Mouse (Mus musculus): ENCODE measurements around the gene Sh2d6. TPM values are rescaled to one million over a fixed set of nuclear protein-coding genes. Genes with fewer than 3 reads are reported as not detected.

Sh2d6 gene
- polyA plus RNA-seq, 1 experiment from 2014 or later, result not detected

GRCm38 (mm10) chr6:72518842-72519241, 2.7 kb downstream of the Sh2d6 start:
- H3K4me1 ChIP-seq (replicated peaks), result peaks cover 19% of the 10 kb centered on the region
- no peaks in the 10 kb centered on the region for H3K27me3 ChIP-seq (replicated peaks)
- no peak overlapping the region for H3K4me3 ChIP-seq
- no peak overlapping the region for H3K4me2 ChIP-seq
- H3K9me3 ChIP-seq (replicated peaks), result no peaks in the 10 kb centered on the region
- ATAC-seq (ENCODE audit: insufficient number of reproducible peaks, low FRiP score), result no peak
- no peak overlapping the region for H3K9ac ChIP-seq
- WGBS, result 73% methylated on average over 1 of the region's 1 CpGs
- H3K36me3 ChIP-seq, result no peaks in the 10 kb centered on the region
- no peak overlapping the region for H3K27ac ChIP-seq (ENCODE audit: poor library complexity, severe bottlenecking)

- Histone ChIP-seq H3K36me3 (no peaks in the 10 kb centered on the region), H3K27ac (ENCODE audit: poor library complexity, severe bottlenecking) (no peak overlapping the region), H3K4me1 (replicated peaks) (peaks cover 40% of the 10 kb centered on the region), H3K9ac (no peak overlapping the region), H3K9me3 (replicated peaks) (no peaks in the 10 kb centered on the region), H3K4me2 (no peak overlapping the region), H3K27me3 (replicated peaks) (no peaks in the 10 kb centered on the region), H3K4me3 (no peak overlapping the region)
- 82% methylated on average over 6 of the region's 6 CpGs for WGBS
- ATAC-seq (ENCODE audit: insufficient number of reproducible peaks, low FRiP score), result no peak
Observed at GRCm38 (mm10) chr6:72515644-72516043, 5.9 kb downstream of the Sh2d6 start.

- WGBS, result 51% methylated on average over 7 of the region's 7 CpGs
- Histone ChIP-seq H3K9ac (peak overlapping the region; percentile 62; the same call in 1 of the 2 replicates), H3K4me1 (replicated peaks) (peaks cover 34% of the 10 kb centered on the region), H3K4me2 (peak overlapping the region; percentile 73), H3K36me3 (no peaks in the 10 kb centered on the region), H3K27me3 (replicated peaks) (no peaks in the 10 kb centered on the region), H3K27ac (ENCODE audit: poor library complexity, severe bottlenecking) (peak overlapping the region; percentile 78), H3K9me3 (replicated peaks) (no peaks in the 10 kb centered on the region), H3K4me3 (peak overlapping the region; percentile 43)
- ATAC-seq (ENCODE audit: insufficient number of reproducible peaks, low FRiP score), result no peak
Observed at GRCm38 (mm10) chr6:72513071-72513440, 8.5 kb downstream of the Sh2d6 start.

- Histone ChIP-seq H3K9ac (peak overlapping the region; percentile 62), H3K27me3 (replicated peaks) (no peaks in the 10 kb centered on the region), H3K27ac (ENCODE audit: poor library complexity, severe bottlenecking) (peak overlapping the region; percentile 78), H3K4me2 (peak overlapping the region; percentile 73), H3K36me3 (no peaks in the 10 kb centered on the region), H3K4me1 (replicated peaks) (peaks cover 34% of the 10 kb centered on the region), H3K9me3 (replicated peaks) (no peaks in the 10 kb centered on the region), H3K4me3 (peak overlapping the region; percentile 43)
- 3% methylated on average over 33 of the region's 33 CpGs for WGBS
- peak; percentile 93 for ATAC-seq (ENCODE audit: insufficient number of reproducible peaks, low FRiP score)
Observed at GRCm38 (mm10) chr6:72512386-72513070, 9.0 kb downstream of the Sh2d6 start.

- Histone ChIP-seq H3K9me3 (replicated peaks) (no peaks in the 10 kb centered on the region), H3K9ac (no peak overlapping the region), H3K27ac (ENCODE audit: poor library complexity, severe bottlenecking) (peak overlapping the region; percentile 59), H3K4me3 (no peak overlapping the region), H3K4me2 (no peak overlapping the region), H3K27me3 (replicated peaks) (no peaks in the 10 kb centered on the region), H3K36me3 (no peaks in the 10 kb centered on the region), H3K4me1 (replicated peaks) (peaks cover 34% of the 10 kb centered on the region)
- WGBS, result 59% methylated on average over 6 of the region's 6 CpGs
- ATAC-seq (ENCODE audit: insufficient number of reproducible peaks, low FRiP score), result no peak
Observed at GRCm38 (mm10) chr6:72510686-72511421, 10.7 kb downstream of the Sh2d6 start.

- H3K9me3 ChIP-seq (replicated peaks), result no peaks in the 10 kb centered on the region
- H3K4me3 ChIP-seq, result no peak overlapping the region
- H3K4me2 ChIP-seq, result no peak overlapping the region
- no peak for ATAC-seq (ENCODE audit: insufficient number of reproducible peaks, low FRiP score)
- no peaks in the 10 kb centered on the region for H3K27me3 ChIP-seq (replicated peaks)
- H3K36me3 ChIP-seq, result no peaks in the 10 kb centered on the region
- peak overlapping the region; percentile 59 for H3K27ac ChIP-seq (ENCODE audit: poor library complexity, severe bottlenecking)
- WGBS, result 52% methylated on average over 2 of the region's 2 CpGs
- peaks cover 34% of the 10 kb centered on the region for H3K4me1 ChIP-seq (replicated peaks)
- H3K9ac ChIP-seq, result no peak overlapping the region
Observed at GRCm38 (mm10) chr6:72509872-72510435, 11.6 kb downstream of the Sh2d6 start.

- Histone ChIP-seq H3K4me1 (replicated peaks) (peaks cover 40% of the 10 kb centered on the region), H3K4me3 (no peak overlapping the region), H3K27me3 (replicated peaks) (no peaks in the 10 kb centered on the region), H3K9ac (no peak overlapping the region), H3K4me2 (no peak overlapping the region), H3K9me3 (replicated peaks) (no peaks in the 10 kb centered on the region), H3K27ac (ENCODE audit: poor library complexity, severe bottlenecking) (no peak overlapping the region), H3K36me3 (no peaks in the 10 kb centered on the region)
- no peak for ATAC-seq (ENCODE audit: insufficient number of reproducible peaks, low FRiP score)
- WGBS, result 77% methylated on average over 4 of the region's 4 CpGs
Observed at GRCm38 (mm10) chr6:72508596-72508995, 12.9 kb downstream of the Sh2d6 start.

GRCm38 (mm10) chr6:72506104-72506503, 15.4 kb downstream of the Sh2d6 start:
- ATAC-seq (ENCODE audit: insufficient number of reproducible peaks, low FRiP score), result no peak

GRCm38 (mm10) chr6:72503939-72504338, 17.6 kb downstream of the Sh2d6 start:
- 73% methylated on average over 2 of the region's 2 CpGs for whole genome bisulfite sequencing
- ATAC-seq (ENCODE audit: insufficient number of reproducible peaks, low FRiP score), result no peak
- no peaks in the 10 kb centered on the region for H3K27me3 ChIP-seq (replicated peaks)

More at GRCm38 (mm10) chr6:72506104-72506503, 15.4 kb downstream of the Sh2d6 start:
- Histone ChIP-seq H3K36me3 (no peaks in the 10 kb centered on the region), H3K9ac (no peak overlapping the region), H3K27ac (ENCODE audit: poor library complexity, severe bottlenecking) (no peak overlapping the region), H3K4me2 (no peak overlapping the region), H3K9me3 (replicated peaks) (no peaks in the 10 kb centered on the region), H3K27me3 (replicated peaks) (no peaks in the 10 kb centered on the region), H3K4me1 (replicated peaks) (peaks cover 27% of the 10 kb centered on the region), H3K4me3 (no peak overlapping the region)
- WGBS, result 74% methylated on average over 1 of the region's 1 CpGs

GRCm38 (mm10) chr6:72503309-72503708, 18.2 kb downstream of the Sh2d6 start:
- no peak overlapping the region for H3K9ac ChIP-seq
- H3K36me3 ChIP-seq, result no peaks in the 10 kb centered on the region
- no peak overlapping the region for H3K4me2 ChIP-seq
- H3K27ac ChIP-seq (ENCODE audit: poor library complexity, severe bottlenecking), result no peak overlapping the region
- ATAC-seq (ENCODE audit: insufficient number of reproducible peaks, low FRiP score), result no peak
- no peaks in the 10 kb centered on the region for H3K27me3 ChIP-seq (replicated peaks)
- no peak overlapping the region for H3K4me3 ChIP-seq
- 0 out of 2 replicates have a peak, but pooled peaks cover 4% of the 10 kb centered on the region for H3K9me3 ChIP-seq (replicated peaks)
- peaks cover 14% of the 10 kb centered on the region for H3K4me1 ChIP-seq (replicated peaks)

More at GRCm38 (mm10) chr6:72503939-72504338, 17.6 kb downstream of the Sh2d6 start:
- Histone ChIP-seq H3K36me3 (no peaks in the 10 kb centered on the region), H3K4me1 (replicated peaks) (peaks cover 13% of the 10 kb centered on the region), H3K9me3 (replicated peaks) (0 out of 2 replicates have a peak, but pooled peaks cover 4% of the 10 kb centered on the region), H3K4me2 (no peak overlapping the region), H3K9ac (no peak overlapping the region), H3K27ac (ENCODE audit: poor library complexity, severe bottlenecking) (no peak overlapping the region), H3K4me3 (no peak overlapping the region)

- 63% methylated on average over 5 of the region's 5 CpGs for WGBS
Observed at GRCm38 (mm10) chr6:72498950-72499349, 22.6 kb downstream of the Sh2d6 start.

More at GRCm38 (mm10) chr6:72498950-72499349, 22.6 kb downstream of the Sh2d6 start:
- no peaks in the 10 kb centered on the region for H3K36me3 ChIP-seq
- no peak overlapping the region for H3K9ac ChIP-seq
- peaks cover 11% of the 10 kb centered on the region for H3K4me1 ChIP-seq (replicated peaks)
- no peak overlapping the region for H3K4me3 ChIP-seq
- no peaks in the 10 kb centered on the region; the same call in 1 of the 2 replicates for H3K27me3 ChIP-seq (replicated peaks)
- H3K9me3 ChIP-seq (replicated peaks), result 0 out of 2 replicates have a peak, but pooled peaks cover 4% of the 10 kb centered on the region
- no peak overlapping the region for H3K27ac ChIP-seq (ENCODE audit: poor library complexity, severe bottlenecking)
- ATAC-seq (ENCODE audit: insufficient number of reproducible peaks, low FRiP score), result no peak
- no peak overlapping the region for H3K4me2 ChIP-seq
